Mouse (Mus musculus): ENCODE measurements around the gene Tbc1d21. TPM values are rescaled to one million over a fixed set of nuclear protein-coding genes. Genes with fewer than 3 reads are reported as not detected.

The Tbc1d21 gene
- polyA plus RNA-seq, 1 experiment from 2014 or later = not detected

DNA sequence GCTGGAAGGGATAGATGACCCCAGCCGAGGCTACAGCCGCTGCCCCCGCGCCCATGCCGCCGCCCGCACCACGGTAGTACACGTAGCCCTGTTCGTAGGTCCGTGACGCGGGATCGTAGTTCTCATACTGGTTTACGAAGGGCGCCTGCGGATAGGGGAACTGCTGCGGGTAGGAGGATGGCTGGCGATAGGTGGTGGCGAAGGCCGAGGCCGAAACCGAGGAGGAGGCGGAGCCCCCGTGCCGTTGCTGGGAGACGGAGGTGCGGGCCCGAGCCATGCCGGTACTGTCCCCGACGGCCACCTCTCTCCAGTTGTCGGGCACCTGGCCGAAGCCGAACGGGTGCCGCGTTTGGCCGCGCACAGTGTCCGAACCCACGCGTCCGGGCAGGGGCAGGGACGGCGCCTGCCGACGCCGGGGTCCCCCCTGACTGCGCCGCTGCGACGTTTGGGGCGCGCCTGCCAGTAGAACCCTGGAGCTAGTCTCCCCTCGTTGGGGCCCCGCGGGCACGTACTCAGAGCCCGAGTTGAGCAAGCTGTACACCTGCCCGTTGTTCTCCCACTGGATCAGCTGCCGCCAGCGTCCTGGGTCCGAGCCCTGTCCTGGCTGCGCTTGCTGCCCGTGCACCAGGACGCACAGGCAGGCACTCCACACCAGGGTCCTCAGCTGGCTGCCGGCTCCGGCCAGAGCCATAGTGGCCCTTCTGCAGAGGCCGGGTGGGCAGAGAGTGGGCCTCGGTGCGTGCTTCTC, 57.9 kb downstream of the Tbc1d21 start:
- Histone ChIP-seq H3K9me3 (ENCODE audit: control insufficient read depth, low read length) (no peaks in the 10 kb centered on the region), H3K4me1 (ENCODE audit: control insufficient read depth, insufficient read depth, low read length) (peaks cover 37% of the 10 kb centered on the region), H3K27ac (ENCODE audit: low read depth, low read length) (peak overlapping the region; percentile 77), H3K4me2 (replicated peaks; ENCODE audit: low read depth, low read length) (peak overlapping the region; percentile 82), H3K4me3 (ENCODE audit: low read length) (peak overlapping the region; percentile 48), H3K27me3 (ENCODE audit: control insufficient read depth, insufficient read depth, low read length) (peaks cover 12% of the 10 kb centered on the region; the same call in 1 of the 2 replicates), H3K9ac (ENCODE audit: low read depth, low read length) (peak overlapping the region; percentile 64), H3K36me3 (ENCODE audit: control insufficient read depth, insufficient read depth, low read length) (no peaks in the 10 kb centered on the region)
- ATAC-seq (ENCODE audit: low FRiP score, low TSS enrichment) = peak; percentile 47
- WGBS = under 1% methylated on average over 71 of the region's 72 CpGs

GRCm38 (mm10) chr9:58311191-58311910, 58.9 kb downstream of the Tbc1d21 start:
- peak overlapping the region; percentile 48 for H3K4me3 ChIP-seq (ENCODE audit: low read length)
- ATAC-seq (ENCODE audit: low FRiP score, low TSS enrichment) = peak; percentile 6; the same call in 1 of the 2 replicates
- peak overlapping the region; percentile 82 for H3K4me2 ChIP-seq (replicated peaks; ENCODE audit: low read depth, low read length)
- 58% methylated on average over 33 of the region's 33 CpGs for WGBS
- peaks cover 40% of the 10 kb centered on the region for H3K4me1 ChIP-seq (ENCODE audit: control insufficient read depth, insufficient read depth, low read length)
- H3K36me3 ChIP-seq (ENCODE audit: control insufficient read depth, insufficient read depth, low read length) = no peaks in the 10 kb centered on the region
- no peaks in the 10 kb centered on the region for H3K9me3 ChIP-seq (ENCODE audit: control insufficient read depth, low read length)
- no peak overlapping the region for H3K27ac ChIP-seq (ENCODE audit: low read depth, low read length)
- H3K27me3 ChIP-seq (ENCODE audit: control insufficient read depth, insufficient read depth, low read length) = peaks cover 12% of the 10 kb centered on the region; the same call in 1 of the 2 replicates
- H3K9ac ChIP-seq (ENCODE audit: low read depth, low read length) = peak overlapping the region; percentile 64; the same call in 1 of the 2 replicates

GRCm38 (mm10) chr9:58310043-58310660, 60.1 kb downstream of the Tbc1d21 start:
- Histone ChIP-seq H3K27ac (ENCODE audit: low read depth, low read length) (no peak overlapping the region), H3K9me3 (ENCODE audit: control insufficient read depth, low read length) (no peaks in the 10 kb centered on the region), H3K4me1 (ENCODE audit: control insufficient read depth, insufficient read depth, low read length) (peaks cover 46% of the 10 kb centered on the region), H3K4me2 (replicated peaks; ENCODE audit: low read depth, low read length) (peak overlapping the region; percentile 26; the same call in 1 of the 2 replicates), H3K36me3 (ENCODE audit: control insufficient read depth, insufficient read depth, low read length) (no peaks in the 10 kb centered on the region), H3K4me3 (ENCODE audit: low read length) (no peak overlapping the region; the same call in 1 of the 2 replicates), H3K9ac (ENCODE audit: low read depth, low read length) (no peak overlapping the region), H3K27me3 (ENCODE audit: control insufficient read depth, insufficient read depth, low read length) (peaks cover 12% of the 10 kb centered on the region; the same call in 1 of the 2 replicates)
- no peak for ATAC-seq (ENCODE audit: low FRiP score, low TSS enrichment)
- whole genome bisulfite sequencing = 71% methylated on average over 14 of the region's 14 CpGs

Other genes starting within 250 kb of the Tbc1d21 start
- 47.4 and 48.6 TPM in 2 replicates for gene Islr, start 166.1 kb downstream of the Tbc1d21 start, polyA plus RNA-seq (2014; fragmentation: Nextera tagmentation; extraction: Ambion mirVana)
- 0.12 and 0.23 TPM in 2 replicates for gene Islr2, start 166.1 kb downstream of the Tbc1d21 start, polyA plus RNA-seq (2014; fragmentation: Nextera tagmentation; extraction: Ambion mirVana)
- gene Pml, start 120.7 kb downstream of the Tbc1d21 start, polyA plus RNA-seq (2014; fragmentation: Nextera tagmentation; extraction: Ambion mirVana) = 13.5 and 25.0 TPM in 2 replicates
- 22.3 and 29.8 TPM in 2 replicates for gene Stoml1, start 117.3 kb downstream of the Tbc1d21 start, polyA plus RNA-seq (2014; fragmentation: Nextera tagmentation; extraction: Ambion mirVana)
- 26.0 and 27.0 TPM in 2 replicates for gene Loxl1, start 57.3 kb downstream of the Tbc1d21 start, polyA plus RNA-seq (2014; fragmentation: Nextera tagmentation; extraction: Ambion mirVana)
- gene Insyn1, start 118.1 kb upstream of the Tbc1d21 start, polyA plus RNA-seq (2014; fragmentation: Nextera tagmentation; extraction: Ambion mirVana) = 3.0 and 4.0 TPM in 2 replicates
- gene Cd276, start 185.0 kb upstream of the Tbc1d21 start, polyA plus RNA-seq (2014; fragmentation: Nextera tagmentation; extraction: Ambion mirVana) = 25.3 and 45.4 TPM in 2 replicates
- gene Nptn, start 211.8 kb upstream of the Tbc1d21 start, polyA plus RNA-seq (2014; fragmentation: Nextera tagmentation; extraction: Ambion mirVana) = 110 and 128 TPM in 2 replicates